Mouse (Mus musculus): Measurements from ENCODE around the gene Gabra5. TPM values are rescaled to one million over a fixed set of nuclear protein-coding genes. Genes with fewer than 3 reads are reported as not detected.

Gabra5 gene
- polyA plus RNA-seq, 1 experiment from 2014 or later, result 1.6 TPM

DNA sequence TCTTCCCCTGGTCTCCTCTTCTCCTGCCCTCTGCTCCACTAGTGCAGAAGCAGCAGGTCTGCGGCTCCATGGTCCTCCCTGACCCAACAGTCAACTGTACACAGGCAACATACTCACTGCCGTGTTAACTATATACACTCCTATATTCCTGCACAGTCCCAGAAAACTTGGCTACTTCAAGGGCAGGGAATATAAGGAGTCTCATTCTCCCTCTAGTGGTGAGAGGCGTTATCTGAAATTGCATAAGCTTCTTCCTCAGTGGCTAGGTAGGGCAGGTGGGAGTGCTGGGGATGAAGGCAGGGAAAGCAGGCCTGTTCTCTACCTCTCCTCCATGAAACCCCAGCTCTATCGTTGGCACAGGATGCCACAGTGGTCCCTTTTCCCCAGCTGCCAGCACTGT lies 125.7 kb downstream of the Gabra5 start:
- no peak overlapping the region for H3K9ac ChIP-seq (replicated peaks)
- WGBS, result 34% methylated on average over 4 of the region's 4 CpGs
- peaks cover 35% of the 10 kb centered on the region for H3K27me3 ChIP-seq
- no peak overlapping the region for H3K27ac ChIP-seq (replicated peaks)
- H3K36me3 ChIP-seq, result no peaks in the 10 kb centered on the region
- H3K4me3 ChIP-seq, result no peak overlapping the region
- ATAC-seq (ENCODE audit: low FRiP score, low read depth), result peak; percentile 36
- peaks cover 9% of the 10 kb centered on the region; the same call in 1 of the 2 replicates for H3K4me1 ChIP-seq
- H3K9me3 ChIP-seq, result no peaks in the 10 kb centered on the region
- H3K4me2 ChIP-seq (replicated peaks), result no peak overlapping the region

GRCm38 (mm10) chr7:57366013-57366390 lies 143.9 kb downstream of the Gabra5 start:
- Histone ChIP-seq H3K4me3 (no peak overlapping the region), H3K27me3 (no peaks in the 10 kb centered on the region), H3K9ac (replicated peaks) (no peak overlapping the region), H3K4me2 (replicated peaks) (no peak overlapping the region), H3K36me3 (no peaks in the 10 kb centered on the region), H3K4me1 (no peaks in the 10 kb centered on the region; the same call in 1 of the 2 replicates), H3K9me3 (no peaks in the 10 kb centered on the region), H3K27ac (replicated peaks) (no peak overlapping the region)
- no peak for ATAC-seq (ENCODE audit: low FRiP score, low read depth)
- WGBS, result 90% methylated on average over 5 of the region's 5 CpGs

DNA sequence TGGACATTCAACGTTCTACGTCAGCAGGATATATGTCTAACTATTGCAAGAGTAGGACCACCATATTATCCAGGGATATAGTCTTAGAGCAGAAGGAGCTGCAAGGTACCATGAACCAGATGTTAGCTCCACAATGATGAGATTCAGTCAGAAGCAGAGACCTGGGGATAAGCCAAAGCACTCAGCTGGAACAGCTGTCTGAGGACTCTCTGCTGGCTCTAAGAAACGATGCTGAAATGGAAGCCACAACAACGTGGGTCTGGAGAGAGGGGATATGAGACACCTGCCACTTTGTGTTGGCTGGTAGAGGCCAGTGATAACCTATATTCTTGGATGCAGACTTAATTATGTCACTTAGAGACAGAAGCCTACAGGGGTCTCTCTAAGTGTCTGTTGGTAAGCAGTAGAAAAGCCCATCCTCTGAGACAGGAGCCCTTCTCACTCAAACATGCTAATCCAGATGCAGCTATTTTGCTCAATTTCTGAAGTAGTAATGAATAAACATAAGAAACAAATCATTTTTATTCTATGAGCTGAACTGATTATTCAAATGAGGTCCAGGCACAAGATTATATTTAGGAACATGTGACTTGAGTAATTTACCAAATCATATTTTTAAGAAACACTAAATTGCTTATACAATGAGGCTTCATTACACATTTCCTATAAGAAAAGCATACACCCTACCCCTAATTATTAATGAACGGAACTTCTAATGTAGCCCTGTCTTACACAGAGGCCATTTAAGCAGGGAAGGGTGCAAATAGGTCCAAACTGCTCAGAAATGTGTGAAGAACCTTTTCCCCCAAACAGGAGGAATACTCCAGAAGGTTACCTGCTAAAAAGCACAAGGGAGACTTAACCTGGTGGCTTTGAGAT lies 144.5 kb downstream of the Gabra5 start:
- no peaks in the 10 kb centered on the region for H3K27me3 ChIP-seq
- no peak overlapping the region for H3K9ac ChIP-seq (replicated peaks)
- no peak for ATAC-seq (ENCODE audit: low FRiP score, low read depth)
- no peak overlapping the region for H3K4me3 ChIP-seq
- H3K4me1 ChIP-seq, result no peaks in the 10 kb centered on the region; the same call in 1 of the 2 replicates
- no peaks in the 10 kb centered on the region for H3K36me3 ChIP-seq
- no peak overlapping the region for H3K4me2 ChIP-seq (replicated peaks)
- whole genome bisulfite sequencing, result 75% methylated on average over 5 of the region's 5 CpGs
- H3K27ac ChIP-seq (replicated peaks), result no peak overlapping the region
- H3K9me3 ChIP-seq, result no peaks in the 10 kb centered on the region

DNA sequence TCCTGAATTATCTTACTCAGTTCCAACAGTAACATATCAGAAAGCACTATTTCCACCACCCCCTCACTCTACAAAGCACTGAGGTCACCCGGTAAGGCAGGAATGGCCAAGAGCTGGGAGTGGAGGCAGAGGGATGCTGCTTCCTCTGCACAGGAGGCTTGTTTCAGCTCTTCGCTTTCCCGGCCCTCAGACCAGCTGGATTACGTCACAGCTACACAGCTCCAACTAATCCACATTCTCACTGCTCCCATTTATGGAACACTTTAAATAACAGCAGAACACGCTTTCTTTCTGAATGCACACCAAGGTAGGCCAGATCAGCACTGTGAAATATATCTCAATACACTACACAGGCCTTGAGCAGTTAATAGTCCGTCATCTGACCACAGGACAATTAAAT lies 146.0 kb downstream of the Gabra5 start:
- Histone ChIP-seq H3K4me1 (no peaks in the 10 kb centered on the region; the same call in 1 of the 2 replicates), H3K36me3 (no peaks in the 10 kb centered on the region), H3K4me3 (no peak overlapping the region), H3K4me2 (replicated peaks) (no peak overlapping the region), H3K9ac (replicated peaks) (no peak overlapping the region), H3K27ac (replicated peaks) (no peak overlapping the region), H3K27me3 (no peaks in the 10 kb centered on the region), H3K9me3 (no peaks in the 10 kb centered on the region)
- no peak for ATAC-seq (ENCODE audit: low FRiP score, low read depth)
- 83% methylated on average over 6 of the region's 6 CpGs for WGBS

DNA sequence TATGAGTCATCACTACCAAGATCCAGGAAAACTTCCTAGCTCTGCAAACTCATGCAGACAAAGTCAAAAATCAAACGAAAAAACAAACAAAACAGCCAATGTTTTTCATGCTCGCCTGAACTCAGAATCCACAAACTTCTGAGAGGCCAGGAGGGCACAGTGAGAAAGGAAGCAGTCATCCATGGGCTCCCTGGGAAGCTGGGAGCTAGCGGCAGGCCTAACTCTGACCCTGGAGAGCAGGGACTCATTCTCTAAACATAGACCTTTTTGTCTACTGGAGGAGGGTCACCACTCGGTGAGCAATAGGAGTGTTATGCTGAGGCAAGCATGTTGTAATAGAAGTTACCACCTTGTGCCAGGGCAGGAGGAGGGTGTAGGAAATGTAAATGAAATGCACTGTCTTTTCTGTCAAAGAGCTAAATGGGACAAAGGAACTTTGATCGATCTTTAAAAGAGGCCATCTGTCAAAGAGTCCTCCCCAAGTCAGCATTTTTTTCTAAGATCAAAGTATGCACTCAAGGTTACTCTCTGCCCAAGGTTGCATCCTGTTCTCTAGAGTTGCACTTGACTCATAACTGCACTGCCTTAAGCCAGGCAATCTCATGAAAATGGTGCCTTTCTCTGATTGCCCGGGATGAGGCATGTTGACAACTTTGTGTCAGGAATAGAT lies 151.9 kb downstream of the Gabra5 start:
- 37% methylated on average over 6 of the region's 6 CpGs for WGBS
- H3K27me3 ChIP-seq, result no peaks in the 10 kb centered on the region
- no peaks in the 10 kb centered on the region for H3K4me1 ChIP-seq
- H3K9me3 ChIP-seq, result no peaks in the 10 kb centered on the region
- no peak overlapping the region for H3K4me3 ChIP-seq
- no peak overlapping the region for H3K9ac ChIP-seq (replicated peaks)
- no peaks in the 10 kb centered on the region for H3K36me3 ChIP-seq
- ATAC-seq (ENCODE audit: low FRiP score, low read depth), result no peak
- H3K4me2 ChIP-seq (replicated peaks), result no peak overlapping the region
- no peak overlapping the region for H3K27ac ChIP-seq (replicated peaks)

Other genes with a start within 250 kb of the Gabra5 start
- gene Gabrg3, start 122.9 kb downstream of the Gabra5 start, polyA plus RNA-seq (2016; fragmentation: Nextera tagmentation; extraction: Ambion mirVana), result 0.36 and 0.47 TPM in 2 replicates
- 15.2 and 16.5 TPM in 2 replicates for gene Gabrb3, start 90.4 kb downstream of the Gabra5 start, polyA plus RNA-seq (2016; fragmentation: Nextera tagmentation; extraction: Ambion mirVana)

Data from midbrain, embryonic 12.5 days (tissue).